In the genomic region with DNA sequence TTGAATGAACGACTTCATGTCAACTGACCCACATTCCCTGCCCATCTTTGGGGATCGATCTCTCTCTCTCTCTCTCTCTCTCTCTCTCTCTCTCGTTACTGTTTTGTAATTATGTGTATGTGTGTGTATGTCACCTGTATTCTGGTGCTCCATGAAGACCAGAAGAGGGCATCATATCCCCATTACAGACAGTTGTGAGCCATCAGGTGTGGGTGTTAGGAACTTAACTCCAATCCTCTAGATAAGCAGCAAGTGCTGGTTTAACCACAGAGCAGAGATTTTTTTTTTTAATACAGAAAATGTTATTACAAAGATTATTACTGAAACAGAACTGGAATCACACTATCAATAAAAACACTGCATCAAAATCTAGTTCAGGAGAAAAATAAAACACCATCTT, we compare ENCODE assay signal across 11 mouse cellular contexts. TPM values are rescaled to one million over a fixed set of nuclear protein-coding genes. Genes with fewer than 3 reads are reported as not detected.
DNase-seq lines count a peak whose midpoint lies in the region; ATAC-seq lines count a peak whose summit lies in the region.
"Had no signal": no experiment of that assay in that cellular context is flagged by ENCODE, and none has a peak within 500 bp of the region (broad histone marks: within the 10 kb centered on the region; RNA-seq: fewer than 3 reads in every experiment).

No protein-coding gene starts in this region.

- 85% methylated on average over 3 of the region's 3 CpGs for WGBS in kidney, embryonic 15.5 days
- WGBS in embryonic facial prominence, embryonic 14.5 days = 86% methylated on average over 3 of the region's 3 CpGs
- 82% methylated on average over 3 of the region's 3 CpGs for WGBS in intestine, embryonic 15.5 days
- 86% methylated on average over 3 of the region's 3 CpGs for WGBS in neural tube, embryonic 12.5 days

- no peak for DNase-seq in kidney, postnatal 14 days
- DNase-seq in embryonic facial prominence, embryonic 14.5 days (ENCODE audit: low spot score) = no peak
- no peak for DNase-seq in spleen, adult 12 weeks (ENCODE audit: low spot score)
- DNase-seq in natural killer cell, adult 2 months (ENCODE audit: low spot score in 2 of 2) = no peak
- no peak for DNase-seq in adrenal gland, adult 8-10 months
- DNase-seq: gastrocnemius, postnatal 36 days; kidney, adult 9 months; thymus, adult 2 months had no signal

- H3K4me1 ChIP-seq in kidney, embryonic 15.5 days = peaks cover 14% of the 10 kb centered on the region
- H3K4me1 ChIP-seq in embryonic facial prominence, embryonic 14.5 days (ENCODE audit: control insufficient read depth, insufficient read depth, low read length) = peaks cover 7% of the 10 kb centered on the region
- 0 out of 2 replicates have a peak, but pooled peaks cover 4% of the 10 kb centered on the region for H3K4me1 ChIP-seq in intestine, embryonic 15.5 days (replicated peaks)
- peaks cover 23% of the 10 kb centered on the region for H3K4me1 ChIP-seq in neural tube, embryonic 12.5 days

- ATAC-seq in kidney, embryonic 15.5 days (replicated peaks; ENCODE audit: low FRiP score) = no peak
- ATAC-seq in embryonic facial prominence, embryonic 14.5 days (ENCODE audit: low read depth) = no peak
- ATAC-seq in intestine, embryonic 15.5 days = no peak
- ATAC-seq in neural tube, embryonic 12.5 days (ENCODE audit: low FRiP score, low read depth) = no peak

- no peaks in the 10 kb centered on the region for H3K27me3 ChIP-seq in kidney, embryonic 15.5 days
- no peaks in the 10 kb centered on the region for H3K27me3 ChIP-seq in embryonic facial prominence, embryonic 14.5 days (replicated peaks; ENCODE audit: control insufficient read depth, insufficient read depth, low read length)
- H3K27me3 ChIP-seq in intestine, embryonic 15.5 days (replicated peaks) = no peaks in the 10 kb centered on the region
- no peaks in the 10 kb centered on the region for H3K27me3 ChIP-seq in neural tube, embryonic 12.5 days (replicated peaks)

- H3K27ac ChIP-seq in kidney, embryonic 15.5 days = no peak overlapping the region
- H3K27ac ChIP-seq in embryonic facial prominence, embryonic 14.5 days (replicated peaks; ENCODE audit: low read depth, low read length) = no peak overlapping the region
- H3K27ac ChIP-seq in intestine, embryonic 15.5 days = no peak overlapping the region
- no peak overlapping the region for H3K27ac ChIP-seq in neural tube, embryonic 12.5 days

- no peaks in the 10 kb centered on the region for H3K9me3 ChIP-seq in kidney, embryonic 15.5 days (replicated peaks)
- H3K9me3 ChIP-seq in embryonic facial prominence, embryonic 14.5 days (ENCODE audit: control insufficient read depth, low read length) = no peaks in the 10 kb centered on the region
- H3K9me3 ChIP-seq in intestine, embryonic 15.5 days = no peaks in the 10 kb centered on the region
- H3K9me3 ChIP-seq in neural tube, embryonic 12.5 days = no peaks in the 10 kb centered on the region

- no peak overlapping the region for H3K4me3 ChIP-seq in kidney, embryonic 15.5 days (replicated peaks)
- H3K4me3 ChIP-seq in embryonic facial prominence, embryonic 14.5 days (ENCODE audit: low read depth, low read length) = no peak overlapping the region
- H3K4me3 ChIP-seq in intestine, embryonic 15.5 days (replicated peaks) = no peak overlapping the region
- no peak overlapping the region for H3K4me3 ChIP-seq in neural tube, embryonic 12.5 days

- no peaks in the 10 kb centered on the region for H3K36me3 ChIP-seq in kidney, embryonic 15.5 days
- H3K36me3 ChIP-seq in embryonic facial prominence, embryonic 14.5 days (ENCODE audit: control insufficient read depth, insufficient read depth, low read length) = no peaks in the 10 kb centered on the region
- H3K36me3 ChIP-seq in intestine, embryonic 15.5 days = no peaks in the 10 kb centered on the region
- H3K36me3 ChIP-seq in neural tube, embryonic 12.5 days = 0 out of 2 replicates have a peak, but pooled peaks cover 5% of the 10 kb centered on the region

- H3K4me2 ChIP-seq in kidney, embryonic 15.5 days = peak overlapping the region; percentile 68
- H3K4me2 ChIP-seq in embryonic facial prominence, embryonic 14.5 days (ENCODE audit: low read depth, low read length) = peak overlapping the region; percentile 68; the same call in 1 of the 2 replicates
- H3K4me2 ChIP-seq in intestine, embryonic 15.5 days (replicated peaks) = peak overlapping the region; percentile 9; the same call in 1 of the 2 replicates
- H3K4me2 ChIP-seq in neural tube, embryonic 12.5 days (replicated peaks) = peak overlapping the region; percentile 69

- H3K9ac ChIP-seq in kidney, embryonic 15.5 days = no peak overlapping the region
- no peak overlapping the region for H3K9ac ChIP-seq in embryonic facial prominence, embryonic 14.5 days (ENCODE audit: low read depth, low read length)
- no peak overlapping the region for H3K9ac ChIP-seq in intestine, embryonic 15.5 days
- no peak overlapping the region for H3K9ac ChIP-seq in neural tube, embryonic 12.5 days

RNA-seq across cellular contexts. Expression of gene Cdc42se2, which starts 1.9 kb away (rescaled TPM):
- polyA plus RNA-seq in kidney, embryonic 15.5 days (2015; fragmentation: Nextera tagmentation; extraction: Ambion mirVana) = 88.9 and 89.2 TPM in 2 replicates
- polyA plus RNA-seq in embryonic facial prominence, embryonic 14.5 days (2014; fragmentation: Nextera tagmentation; extraction: Ambion mirVana) = 72.1 and 84.3 TPM in 2 replicates
- polyA plus RNA-seq in intestine, embryonic 15.5 days (2015; fragmentation: Nextera tagmentation; extraction: Ambion mirVana) = 70.6 and 72.5 TPM in 2 replicates
- polyA plus RNA-seq in neural tube, embryonic 12.5 days (2016; fragmentation: Nextera tagmentation; extraction: Ambion mirVana) = 184 and 186 TPM in 2 replicates
- 10 to 100 TPM; 23.7 to 33.0 (median 28.7) TPM for total RNA-seq in adrenal gland, adult 8-10 months (2022)

Comparison
In these comparisons a context has a peak if more than half of its experiments do, and no peak if none do; other contexts are left out.
1. H3K4me2 ChIP-seq: peak in every context shown above with its lines; median percentile 69 in neural tube, embryonic 12.5 days; 68 in kidney, embryonic 15.5 days; 68 in embryonic facial prominence, embryonic 14.5 days; 9 in intestine, embryonic 15.5 days.